Mouse (Mus musculus) hindbrain, postnatal 0 days (tissue): ENCODE results near the gene Pdcd1lg2. TPM values are rescaled to one million over a fixed set of nuclear protein-coding genes. Genes with fewer than 3 reads are reported as not detected.

Experiments used
- ATAC-seq: fragments of 200-750 bp; cut with Nextera tagmentation; 2 replicates; pipeline ENCODE4 v1.8.0; 2017; ENCODE audit warnings: mild to moderate bottlenecking, moderate TSS enrichment, moderate library complexity
- DNase-seq: peaks from one replicate; pipeline ENCODE4 v3.0.0-alpha.2; 2015; ENCODE audit warnings: low spot score
- H3K27ac ChIP-seq: fragments of 300-500 bp; sonication (generic); 2 replicates; pipeline ENCODE4 v1.5.1; 2014; ENCODE audit warnings: mild to moderate bottlenecking
- H3K27me3 ChIP-seq: fragments of 300-500 bp; sonication (generic); 2 replicates; pipeline ENCODE4 v1.6.1; 2014; ENCODE audit warnings: low read length, mixed read lengths; ENCODE audit not compliant: insufficient read depth
- H3K36me3 ChIP-seq: fragments of 300-500 bp; sonication (generic); 2 replicates; pipeline ENCODE4 v1.6.1; 2014; ENCODE audit warnings: low read length, mixed read lengths; ENCODE audit not compliant: insufficient read depth
- H3K4me1 ChIP-seq: fragments of 300-500 bp; sonication (generic); 2 replicates; pipeline ENCODE4 v1.6.1; 2014; ENCODE audit warnings: antibody characterized with exemption, low read length, mixed read lengths; ENCODE audit not compliant: insufficient read depth
- H3K4me2 ChIP-seq: fragments of 300-500 bp; sonication (generic); 2 replicates; pipeline ENCODE4 v1.6.1; 2014; ENCODE audit warnings: low read depth, mild to moderate bottlenecking, low read length, moderate library complexity, mixed read lengths
- H3K4me3 ChIP-seq: fragments of 300-500 bp; sonication (generic); 2 replicates; pipeline ENCODE4 v1.5.1; 2014; ENCODE audit warnings: low read length
- H3K9ac ChIP-seq: fragments of 300-500 bp; sonication (generic); replicated peaks from 2 replicates; pipeline ENCODE4 v1.6.1; 2014; ENCODE audit warnings: mild to moderate bottlenecking, low read length, moderate library complexity, mixed read lengths
- H3K9me3 ChIP-seq: fragments of 300-500 bp; sonication (generic); 2 replicates; pipeline ENCODE4 v1.6.1; 2016; ENCODE audit warnings: low read length, mixed read lengths
- CTCF ChIP-seq: IDR thresholded peaks from 2 replicates; pipeline ENCODE4 v1.5.1; 2016; ENCODE audit warnings: antibody characterized with exemption, control low read depth, low read depth
- WGBS: fragments of 180-500 bp; shearing (Covaris S2); extraction: QIAGEN DNeasy Blood & Tissue Kit; methylation state at CpG from one replicate; pipeline ENCODE4 v1.1.7; 2014; 5-methylcytosine and 5-hydroxymethylcytosine counted together
- polyA plus RNA-seq: library from polyadenylated mRNA; unstranded; fragments of >200 nt; fragmentation: Nextera tagmentation; extraction: Ambion mirVana; gene quantifications from 2 replicates; pipeline ENCODE4 v1.2.1, GENCODE M21; 2015
- total RNA-seq: library from RNA; depleted of rRNA; stranded (reverse); fragments of >200 nt; gene quantifications from 2 replicates; pipeline ENCODE4 v1.2.3, GENCODE M21; 2014

The Pdcd1lg2 gene
- total and polyA plus RNA-seq, 2 experiments from 2014 or later = 0.14 to 0.94 TPM

- H3K4me2 ChIP-seq = no peak overlapping the region
- ATAC-seq (no peak), DNase-seq (no peak)
- 81% methylated on average over 3 of the region's 3 CpGs for WGBS
- no peak overlapping the region for H3K4me3 ChIP-seq
- H3K9me3 ChIP-seq = no peaks in the 10 kb centered on the region
- no peaks in the 10 kb centered on the region for H3K36me3 ChIP-seq
- H3K27me3 ChIP-seq = no peaks in the 10 kb centered on the region
- no peaks in the 10 kb centered on the region for H3K4me1 ChIP-seq
- H3K9ac ChIP-seq = no peak overlapping the region
- no peak for TF ChIP-seq CTCF
- no peak overlapping the region for H3K27ac ChIP-seq
These were observed 79.1 kb downstream of the Pdcd1lg2 start for GRCm38 (mm10) chr19:29489785-29490284.

GRCm38 (mm10) chr19:29491467-29491866 is 80.7 kb downstream of the Pdcd1lg2 start:
- ATAC-seq = no peak

GRCm38 (mm10) chr19:29494454-29494853 is 83.7 kb downstream of the Pdcd1lg2 start:
- no peak overlapping the region for H3K9ac ChIP-seq
- ATAC-seq = no peak
- WGBS = 63% methylated on average over 4 of the region's 4 CpGs
- no peaks in the 10 kb centered on the region for H3K27me3 ChIP-seq
- H3K36me3 ChIP-seq = no peaks in the 10 kb centered on the region
- no peak overlapping the region for H3K4me3 ChIP-seq
- H3K9me3 ChIP-seq = no peaks in the 10 kb centered on the region
- H3K4me1 ChIP-seq = no peaks in the 10 kb centered on the region
- TF ChIP-seq CTCF = no peak
- no peak for DNase-seq
- H3K4me2 ChIP-seq = no peak overlapping the region
- no peak overlapping the region for H3K27ac ChIP-seq

More at GRCm38 (mm10) chr19:29491467-29491866, 80.7 kb downstream of the Pdcd1lg2 start:
- no peak for TF ChIP-seq CTCF
- no peaks in the 10 kb centered on the region for H3K4me1 ChIP-seq
- H3K27me3 ChIP-seq = no peaks in the 10 kb centered on the region
- no peaks in the 10 kb centered on the region for H3K36me3 ChIP-seq
- 71% methylated on average over 9 of the region's 9 CpGs for WGBS
- H3K4me3 ChIP-seq = no peak overlapping the region
- no peak overlapping the region for H3K4me2 ChIP-seq
- no peak overlapping the region for H3K9ac ChIP-seq
- DNase-seq = no peak
- no peak overlapping the region for H3K27ac ChIP-seq
- H3K9me3 ChIP-seq = no peaks in the 10 kb centered on the region

- ATAC-seq = no peak
These were observed 85.4 kb downstream of the Pdcd1lg2 start for GRCm38 (mm10) chr19:29496001-29496597.

GRCm38 (mm10) chr19:29496786-29497557 is 86.3 kb downstream of the Pdcd1lg2 start:
- H3K27me3 ChIP-seq = no peaks in the 10 kb centered on the region
- no peaks in the 10 kb centered on the region for H3K36me3 ChIP-seq
- WGBS = 87% methylated on average over 7 of the region's 7 CpGs
- no peak overlapping the region for H3K4me2 ChIP-seq
- H3K4me1 ChIP-seq = no peaks in the 10 kb centered on the region
- ATAC-seq (no peak), DNase-seq (no peak)
- no peak overlapping the region for H3K9ac ChIP-seq
- no peak overlapping the region for H3K4me3 ChIP-seq
- no peak overlapping the region for H3K27ac ChIP-seq
- TF ChIP-seq CTCF = no peak
- H3K9me3 ChIP-seq = no peaks in the 10 kb centered on the region

More at GRCm38 (mm10) chr19:29496001-29496597, 85.4 kb downstream of the Pdcd1lg2 start:
- Histone ChIP-seq H3K27me3 (no peaks in the 10 kb centered on the region), H3K27ac (no peak overlapping the region), H3K9ac (no peak overlapping the region), H3K4me1 (no peaks in the 10 kb centered on the region), H3K4me3 (no peak overlapping the region), H3K36me3 (no peaks in the 10 kb centered on the region), H3K4me2 (no peak overlapping the region), H3K9me3 (no peaks in the 10 kb centered on the region)
- whole genome bisulfite sequencing = 73% methylated on average over 6 of the region's 6 CpGs
- TF ChIP-seq CTCF = no peak
- no peak for DNase-seq

GRCm38 (mm10) chr19:29497874-29498273 is 87.2 kb downstream of the Pdcd1lg2 start:
- Histone ChIP-seq H3K27me3 (no peaks in the 10 kb centered on the region), H3K4me2 (no peak overlapping the region), H3K36me3 (no peaks in the 10 kb centered on the region), H3K9ac (no peak overlapping the region), H3K9me3 (no peaks in the 10 kb centered on the region), H3K4me3 (no peak overlapping the region), H3K4me1 (no peaks in the 10 kb centered on the region), H3K27ac (no peak overlapping the region)
- no peak for ATAC-seq
- TF ChIP-seq CTCF = no peak
- WGBS = 87% methylated on average over 7 of the region's 7 CpGs
- DNase-seq = no peak
